Mouse (Mus musculus) kidney, postnatal 14 days (tissue): ENCODE data around the gene Arl3.
"Not testable (repeated sequence)": the region's sequence is repeated elsewhere in the genome, so short reads cannot be mapped to it uniquely, and the experiment has no call there.

Experiments
- DNase-seq: peaks from one replicate; pipeline ENCODE4 v3.0.0; 2022; ENCODE audit warnings: mixed read lengths

Gene Arl3

DNA sequence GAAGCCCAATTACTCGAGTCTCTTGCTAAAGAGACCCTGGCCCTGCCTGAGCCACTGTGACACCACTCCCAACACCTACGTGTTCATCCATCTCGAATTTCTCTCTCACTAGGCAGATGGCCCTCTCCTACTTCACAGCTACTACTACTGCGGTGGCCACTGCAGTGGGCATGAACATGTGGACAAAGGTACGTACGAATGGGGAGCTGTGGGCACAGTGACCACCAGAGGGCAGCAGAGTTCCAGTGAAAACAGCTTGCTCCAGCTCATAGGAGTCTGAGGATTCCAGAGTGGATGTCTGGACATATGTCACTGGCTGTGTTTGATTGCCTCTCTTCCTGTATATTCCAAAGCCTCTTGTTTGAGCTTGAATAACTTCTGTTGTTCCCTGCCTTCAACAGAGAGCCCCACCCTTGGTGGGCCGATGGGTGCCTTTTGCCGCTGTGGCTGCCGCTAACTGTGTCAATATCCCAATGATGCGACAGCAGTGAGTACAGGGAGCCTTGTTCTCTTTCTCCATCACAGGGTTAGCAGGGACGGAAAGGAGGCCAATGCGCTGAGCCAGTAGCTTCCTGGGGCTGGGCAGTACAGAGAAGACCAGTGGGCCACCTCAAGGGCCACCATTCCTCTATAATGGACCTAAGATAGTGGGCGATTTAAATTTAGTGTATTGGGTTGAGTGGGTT lies 15.0 kb upstream of the Arl3 start:
- DNase-seq, result peak; percentile 89

DNA sequence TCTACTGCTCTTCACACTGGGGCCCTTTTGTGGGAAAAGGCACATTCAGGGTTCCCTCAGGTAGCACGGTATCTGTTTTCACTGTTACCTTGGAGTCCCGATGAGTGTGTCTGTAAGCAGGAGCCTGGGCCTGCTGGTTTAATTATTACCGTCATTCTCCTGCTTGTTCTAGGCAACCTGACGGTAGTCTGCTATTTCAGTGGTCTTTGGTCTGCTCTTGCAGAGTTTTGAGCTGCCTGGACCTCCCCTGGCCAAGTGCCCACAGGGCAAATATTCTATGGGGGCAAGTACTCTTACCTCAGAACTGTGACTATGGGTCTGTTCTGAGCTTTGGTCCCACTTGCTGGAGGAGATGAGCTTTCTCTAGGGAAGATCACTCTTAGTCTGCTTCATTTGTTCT lies 2.2 kb upstream of the Arl3 start:
- DNase-seq, result peak; percentile 88

DNA sequence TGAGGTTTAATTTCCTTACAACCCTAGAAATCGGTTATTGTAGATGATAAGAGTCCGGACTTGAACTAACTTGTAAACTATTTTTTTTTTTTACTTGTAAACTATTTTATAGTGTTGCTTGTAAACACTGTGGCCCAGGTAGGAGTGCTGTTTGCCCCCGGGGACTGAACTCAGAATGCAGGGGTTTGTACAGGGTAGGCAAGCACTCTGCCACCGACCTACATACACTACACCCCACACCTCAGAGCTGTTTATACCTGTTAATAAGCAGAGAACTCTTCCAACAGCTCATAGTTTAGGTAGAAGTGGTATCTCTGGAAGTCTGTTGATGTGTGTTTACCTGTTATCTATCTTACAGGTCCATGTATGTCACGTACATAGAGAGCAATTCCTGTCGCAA lies 992 bp upstream of the Arl3 start:
- DNase-seq, result no peak

DNA sequence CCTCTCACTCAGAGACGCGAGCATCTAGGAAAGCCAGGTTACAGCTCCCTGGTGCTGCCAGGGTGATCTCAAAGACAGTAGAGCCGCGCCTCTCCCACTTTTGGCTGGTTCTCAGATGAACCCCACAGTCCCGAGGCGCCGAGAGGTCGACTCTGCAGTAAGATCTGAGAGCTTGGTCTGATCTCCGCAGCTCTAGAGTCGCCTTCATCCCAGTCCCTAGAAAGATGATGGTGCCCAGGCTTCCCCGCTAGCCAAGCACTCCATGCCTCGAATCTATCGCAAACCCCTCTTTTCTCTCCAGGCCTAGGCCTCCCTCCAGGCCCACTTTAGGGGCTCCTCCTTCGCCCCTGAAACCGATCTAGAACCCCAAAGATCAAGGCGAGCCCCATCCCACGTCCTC lies 450 bp downstream of the Arl3 start:
- no peak for DNase-seq

DNA sequence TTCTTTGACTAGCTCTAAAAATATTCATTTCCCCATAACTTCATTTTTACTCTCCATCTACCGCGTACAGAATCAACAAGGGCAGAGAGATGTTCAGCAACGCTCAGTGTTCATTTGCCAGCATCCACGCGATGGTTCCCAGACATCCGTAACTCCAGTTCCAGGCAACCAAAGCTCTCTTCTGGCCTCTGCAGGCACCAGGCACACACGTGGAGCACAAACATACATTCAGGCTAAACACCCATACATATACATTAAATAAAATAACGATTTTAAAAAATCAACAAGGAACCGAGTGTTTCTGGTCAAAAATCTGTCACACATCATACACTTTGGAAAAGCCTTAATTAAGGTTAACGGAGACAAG lies 1.1 kb downstream of the Arl3 start:
- no peak for DNase-seq

DNA sequence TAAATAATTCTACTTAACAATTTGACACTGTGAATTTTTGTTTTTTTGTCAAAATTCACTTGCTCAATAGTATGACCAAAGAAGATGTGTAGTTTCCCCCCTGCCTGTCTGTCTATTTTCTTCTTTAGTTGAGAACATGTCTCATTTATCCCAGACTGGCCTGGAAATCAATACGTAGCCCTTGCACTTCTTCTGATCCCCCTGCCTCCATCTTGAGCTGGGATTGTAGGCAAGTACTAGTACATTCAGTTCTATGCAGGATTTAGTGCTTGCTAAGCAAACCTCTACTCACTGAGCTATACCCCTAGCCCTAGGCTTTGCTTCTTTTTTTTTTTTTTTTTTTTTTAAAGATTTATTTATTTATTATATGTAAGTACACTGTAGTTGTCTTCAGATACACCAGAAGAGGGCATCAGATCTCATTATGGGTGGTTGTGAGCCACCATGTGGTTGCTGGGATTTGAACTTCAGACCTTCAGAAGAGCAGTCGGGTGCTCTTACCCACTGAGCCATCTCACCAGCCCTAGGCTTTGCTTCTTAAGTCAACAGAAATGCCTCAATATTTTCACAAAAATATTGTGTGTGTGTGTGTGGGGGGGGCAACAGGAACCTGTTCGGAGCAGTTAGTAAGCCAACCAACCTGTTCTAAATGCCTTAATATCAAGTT lies 1.7 kb downstream of the Arl3 start:
- DNase-seq, result not testable (repeated sequence)

DNA sequence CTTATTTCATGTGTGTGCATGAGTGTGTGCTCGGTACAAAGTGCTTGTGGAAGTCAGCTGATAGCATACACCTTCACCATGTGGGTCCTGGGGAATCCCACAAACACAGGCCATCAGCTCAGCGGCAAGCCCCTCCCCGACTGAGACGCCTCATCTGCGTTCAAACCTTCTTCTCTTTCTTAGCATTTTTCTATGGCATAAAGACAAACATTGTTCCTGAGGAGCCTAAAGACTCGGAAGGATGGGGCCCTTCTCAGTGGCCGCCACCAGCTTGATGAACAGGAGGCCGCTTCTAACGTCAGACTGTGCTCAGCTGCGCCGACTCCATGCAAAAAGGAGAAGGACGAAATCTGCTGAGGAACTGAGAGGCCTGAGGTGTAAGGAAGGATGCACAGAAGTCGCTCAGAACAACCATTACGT lies 8.9 kb downstream of the Arl3 start:
- no peak for DNase-seq

DNA sequence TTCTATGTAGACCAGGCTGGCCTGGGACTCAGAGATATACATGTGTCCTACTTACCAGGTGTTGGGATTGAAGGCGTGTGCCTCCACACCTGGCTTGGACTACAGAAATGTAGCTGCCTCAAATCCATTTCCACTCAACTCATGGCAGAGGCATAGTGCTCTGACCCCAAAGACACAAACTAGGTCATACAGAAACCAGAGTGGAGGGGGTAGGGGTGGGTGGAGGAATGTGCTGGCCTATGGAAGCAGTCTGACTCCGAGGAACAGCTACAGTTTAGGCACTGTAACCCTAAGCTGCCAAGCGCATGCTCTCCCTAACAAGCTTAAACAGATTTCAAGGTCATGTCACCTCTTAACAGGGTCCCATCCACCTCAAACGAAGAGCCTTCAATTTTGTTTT lies 9.4 kb downstream of the Arl3 start:
- no peak for DNase-seq

DNA sequence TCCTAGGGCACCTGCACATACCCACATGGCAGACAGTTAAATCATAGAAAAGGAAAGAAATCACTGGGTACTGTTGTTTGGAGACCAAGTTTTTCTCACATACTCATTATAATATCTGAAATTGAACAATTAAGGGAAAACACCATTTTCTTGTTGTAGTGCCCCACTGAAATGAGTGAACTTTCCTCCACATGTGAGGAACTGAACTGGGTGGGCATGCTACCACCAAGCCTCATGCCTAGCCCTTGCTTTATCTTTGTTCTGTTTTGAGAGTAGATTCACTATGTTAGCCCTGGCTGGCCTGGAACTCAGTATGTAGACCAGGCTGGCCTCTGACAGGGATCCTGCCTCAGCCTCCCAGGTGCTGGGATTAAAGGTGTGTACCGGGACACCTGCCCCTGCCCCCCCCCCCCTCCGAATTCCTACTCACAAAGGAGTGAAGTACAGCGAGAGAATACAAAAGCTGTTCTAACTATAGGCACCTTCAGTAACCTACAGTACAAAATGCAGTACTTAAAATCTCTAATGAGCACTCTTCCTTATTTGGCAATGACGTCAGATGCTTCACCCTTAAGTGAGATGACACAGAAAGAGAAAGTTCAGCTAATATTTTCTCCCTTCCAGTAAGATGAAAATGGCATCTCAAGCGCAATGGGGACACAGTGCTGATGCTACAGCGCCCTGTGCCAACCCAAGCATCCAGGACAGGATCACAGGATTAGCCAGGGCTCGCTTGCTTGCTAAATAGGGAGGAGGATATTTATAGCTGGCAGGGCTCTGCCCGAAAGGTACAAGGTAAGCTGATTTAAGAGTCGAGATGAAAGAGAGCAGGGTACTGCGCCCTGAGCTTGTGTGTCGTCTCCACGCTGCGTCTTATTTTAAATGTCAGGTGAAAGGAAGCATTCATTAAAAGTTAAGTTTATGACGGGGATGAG lies 10.2 kb downstream of the Arl3 start:
- no peak for DNase-seq

DNA sequence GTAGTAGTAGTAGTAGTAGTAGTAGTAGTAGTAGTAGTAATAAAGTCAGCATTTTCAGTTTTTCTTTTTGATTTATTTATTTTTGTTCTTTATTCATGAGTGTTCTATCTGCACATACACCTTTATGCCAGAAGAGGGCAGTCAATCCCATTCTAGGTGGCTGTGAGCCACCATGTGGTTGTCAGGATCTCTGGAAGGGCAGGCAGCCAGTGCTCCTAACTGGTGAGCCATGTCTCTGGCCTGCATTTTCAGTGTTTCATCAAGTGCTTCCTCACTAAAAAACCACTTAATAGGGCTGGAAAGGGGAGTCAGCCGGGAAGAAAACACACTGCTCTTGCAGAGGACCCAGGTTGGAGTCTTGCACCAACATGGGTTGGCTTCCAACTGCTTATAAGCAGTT lies 10.9 kb downstream of the Arl3 start:
- DNase-seq, result peak; percentile 79

DNA sequence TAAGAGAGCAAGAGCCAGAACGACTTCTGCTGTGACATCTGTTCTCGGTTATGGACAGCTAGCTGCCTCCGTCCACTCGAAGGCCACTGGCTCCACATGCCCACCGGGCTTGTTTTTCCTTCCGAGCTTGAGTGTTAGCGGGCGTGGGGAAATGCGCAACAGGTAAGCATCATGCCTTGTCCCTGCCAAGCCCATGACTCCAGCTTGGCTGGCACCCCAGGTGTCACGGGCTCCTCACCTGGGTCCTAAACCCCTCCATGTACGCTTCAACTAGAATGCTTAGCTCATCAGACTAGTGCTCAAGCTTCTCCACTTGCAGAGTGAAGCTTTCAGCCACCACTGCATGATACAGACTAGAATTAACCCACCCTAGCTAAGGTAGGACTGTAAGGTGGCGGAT lies 14.4 kb downstream of the Arl3 start:
- DNase-seq, result peak; percentile 40

DNA sequence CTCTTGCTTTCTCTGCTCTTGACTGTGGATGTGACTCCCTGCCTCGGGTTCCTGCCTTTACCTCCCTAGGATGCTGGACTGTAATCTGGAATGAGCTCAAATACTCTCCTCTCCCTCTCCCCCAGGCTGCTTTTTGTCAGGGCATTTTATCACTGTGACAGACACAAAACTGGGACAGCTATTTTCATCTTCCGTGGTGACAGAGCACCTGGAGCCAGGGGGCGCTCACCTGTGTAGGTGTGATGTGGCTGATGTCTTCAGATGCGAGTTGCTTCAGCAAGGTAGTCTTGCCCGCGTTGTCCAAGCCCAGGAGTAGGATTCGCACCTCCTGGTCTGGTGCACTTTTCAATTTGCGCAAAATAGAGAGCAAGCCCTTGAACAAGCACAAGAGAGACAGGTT lies 15.0 kb downstream of the Arl3 start:
- no peak for DNase-seq

DNA sequence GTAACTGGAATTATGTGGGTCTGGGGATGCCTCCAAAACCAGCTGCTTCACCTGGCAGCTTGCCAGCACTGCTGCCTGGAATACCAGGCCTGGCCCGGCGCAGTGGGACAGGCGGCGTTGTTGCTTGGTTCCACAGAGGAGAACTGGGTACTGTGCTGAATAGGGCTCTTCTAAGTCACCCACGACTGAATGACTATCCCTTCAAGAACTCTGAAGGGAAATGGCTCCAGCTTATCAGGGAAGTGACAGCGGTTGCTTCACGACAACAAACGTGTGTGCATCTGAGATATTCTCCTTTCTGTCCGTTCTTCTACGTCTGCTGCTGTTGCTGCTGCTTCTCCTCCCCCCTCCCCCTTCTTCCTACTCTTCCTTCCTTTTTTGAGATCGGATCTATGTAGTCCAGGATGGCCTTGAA lies 19.4 kb downstream of the Arl3 start:
- peak; percentile 38 for DNase-seq

DNA sequence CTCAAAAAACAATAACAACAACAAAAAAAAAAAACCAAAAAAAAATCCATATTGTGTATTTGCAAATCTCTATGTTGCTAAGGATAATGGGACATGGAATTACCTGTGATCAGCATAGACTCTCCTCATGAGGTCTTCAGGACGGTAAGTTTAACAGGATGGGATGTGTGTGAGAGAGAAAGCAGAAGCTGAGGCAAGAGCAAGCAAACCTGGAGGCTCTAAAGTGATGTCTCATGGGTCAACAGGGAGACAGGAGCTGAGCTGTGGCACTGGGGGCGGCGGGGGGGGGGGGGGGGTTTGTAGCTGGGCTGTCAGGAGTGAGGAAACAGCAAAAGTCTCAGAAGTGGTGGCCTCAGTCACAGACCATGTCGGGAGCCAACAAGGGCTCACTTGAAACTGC lies 20.5 kb downstream of the Arl3 start:
- DNase-seq, result no peak

DNA sequence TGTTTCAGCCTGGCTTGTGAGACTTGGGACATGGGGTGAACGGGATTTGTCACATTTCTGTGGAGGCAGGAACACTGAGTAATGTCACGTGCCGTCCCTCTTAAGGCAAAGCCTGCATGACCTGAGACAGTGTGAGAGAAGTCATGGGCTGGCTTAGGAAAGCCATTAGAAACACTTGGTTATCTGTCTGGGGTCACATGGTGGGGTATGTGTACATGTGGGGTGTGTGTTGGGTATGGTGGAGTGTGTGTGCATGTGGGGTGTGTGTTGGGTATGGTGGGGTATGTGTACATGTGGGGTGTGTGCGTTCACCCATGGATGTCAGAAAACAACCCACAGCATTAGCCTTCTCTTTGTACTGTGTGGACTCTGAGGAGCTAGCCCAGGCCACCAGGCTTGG lies 22.6 kb downstream of the Arl3 start:
- no peak for DNase-seq

DNA sequence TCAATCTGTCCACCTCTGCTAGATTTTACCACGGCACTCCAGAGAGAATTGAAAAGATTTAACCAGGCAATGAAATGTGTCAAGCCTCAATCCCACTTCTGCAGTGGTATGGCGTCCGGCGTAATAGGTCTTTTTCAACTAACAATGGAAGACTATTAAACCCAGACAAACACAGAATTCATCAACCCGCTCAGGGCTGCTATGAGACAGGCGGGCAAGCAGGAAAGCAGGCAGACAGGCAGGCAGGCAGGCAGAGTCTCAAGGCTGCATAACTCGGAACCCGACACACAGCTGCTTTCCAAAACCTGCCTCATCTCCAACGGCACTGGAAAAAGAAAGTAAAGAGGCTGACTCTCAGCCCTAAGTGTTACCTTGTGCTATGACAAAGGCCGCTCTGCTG lies 24.9 kb downstream of the Arl3 start:
- no peak for DNase-seq

DNA sequence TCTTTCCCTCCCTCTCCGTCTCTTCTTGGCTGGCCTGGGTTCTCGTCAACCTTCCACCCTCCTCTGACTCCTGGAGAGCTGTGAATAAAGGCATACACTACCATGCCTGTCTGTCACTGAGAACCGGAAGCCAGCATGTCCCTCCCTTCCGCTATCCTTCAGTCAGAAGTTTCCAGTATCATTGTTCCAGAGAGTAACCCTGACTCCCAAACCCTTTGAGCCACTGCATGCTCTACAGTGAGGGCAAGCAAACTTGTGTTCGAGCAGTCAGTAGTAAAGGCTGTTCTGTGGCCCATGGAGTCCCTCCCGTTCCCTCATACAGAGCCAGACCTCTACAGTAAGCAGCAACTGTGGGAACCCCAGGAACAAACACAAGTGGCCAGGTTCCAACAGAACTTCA lies 25.4 kb downstream of the Arl3 start:
- no peak for DNase-seq

DNA sequence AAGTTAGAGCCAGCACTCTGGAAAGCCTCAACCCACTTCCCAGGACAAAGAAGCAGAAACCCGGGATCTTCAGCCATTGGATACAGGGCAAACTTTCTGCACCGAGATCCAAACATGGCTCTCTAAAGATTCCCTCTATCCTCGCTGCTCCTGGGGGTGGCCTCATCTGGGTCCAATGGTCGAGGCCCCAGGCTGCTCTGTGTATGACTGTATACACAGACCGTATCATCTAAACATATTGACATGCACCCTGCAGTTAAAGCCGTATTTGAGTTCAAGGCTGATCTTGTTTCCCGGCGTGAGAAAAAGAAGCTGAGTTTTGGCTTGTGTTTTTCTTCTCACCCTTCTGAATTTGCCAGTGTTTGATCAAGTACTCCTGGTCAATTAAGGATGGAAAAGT lies 30.2 kb downstream of the Arl3 start:
- no peak for DNase-seq

DNA sequence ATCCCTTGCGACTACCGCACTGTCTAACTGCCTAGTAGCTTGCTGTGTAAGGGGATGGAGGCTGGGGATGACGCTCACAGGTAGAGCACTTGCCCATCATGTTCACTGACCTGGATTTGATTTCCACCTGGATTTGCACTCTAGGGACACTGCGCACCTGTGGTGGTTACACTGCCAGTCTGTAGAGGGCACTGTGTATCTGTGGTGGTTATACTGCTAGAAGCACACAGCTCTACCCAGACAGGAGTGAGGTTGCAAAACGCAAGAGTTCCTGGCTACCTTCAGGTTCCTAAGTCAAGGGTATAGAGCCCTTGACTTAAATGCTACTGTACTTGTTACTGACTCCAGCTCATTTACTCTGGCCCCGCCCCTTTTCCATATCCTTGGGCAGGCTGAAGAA lies 34.8 kb downstream of the Arl3 start:
- no peak for DNase-seq

DNA sequence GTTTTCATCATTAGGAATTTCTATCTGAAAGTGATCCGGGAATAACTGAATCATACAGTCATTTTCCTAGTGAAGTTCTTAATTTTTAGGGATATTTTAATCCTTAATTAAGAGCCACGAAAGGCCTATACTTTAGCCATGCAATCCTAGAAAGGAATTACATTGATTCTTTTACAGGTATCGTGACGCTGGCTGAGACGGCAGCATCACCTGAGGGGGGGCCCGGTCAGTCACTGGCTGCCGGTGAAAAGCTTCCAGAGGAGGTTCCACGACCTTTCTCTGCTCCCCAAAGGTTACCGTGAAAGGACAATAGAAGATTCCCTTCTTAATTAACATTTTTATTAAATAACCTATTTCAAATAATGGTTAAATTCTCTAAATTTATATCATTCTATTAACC lies 35.6 kb downstream of the Arl3 start:
- DNase-seq, result no peak

DNA sequence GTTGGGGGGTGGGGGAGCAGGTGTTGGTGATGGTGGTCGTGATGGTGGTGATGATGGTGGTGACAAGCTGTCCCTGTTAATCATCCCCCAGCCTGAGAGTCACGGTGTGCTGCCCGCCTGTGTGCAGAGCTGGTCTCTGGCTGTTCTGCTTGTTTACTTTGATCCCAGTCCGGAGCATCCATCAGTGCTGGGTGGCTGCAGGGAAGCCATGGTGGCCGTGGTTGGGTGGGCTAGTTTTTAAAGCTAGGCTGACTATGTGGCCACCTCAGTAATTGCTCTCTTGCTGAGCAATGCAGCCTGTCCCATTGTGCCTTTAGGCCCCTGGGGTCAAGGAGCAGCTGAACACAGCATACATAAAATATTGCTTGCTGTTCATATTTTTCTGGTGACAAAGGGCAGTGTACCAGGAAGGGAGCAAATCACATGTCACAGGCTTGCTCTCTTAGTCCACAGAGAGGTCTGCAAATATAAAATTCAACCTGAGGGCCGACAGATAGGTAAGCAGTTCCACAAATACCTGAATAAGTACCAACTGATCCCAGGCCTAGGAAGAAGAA lies 38.4 kb downstream of the Arl3 start:
- DNase-seq, result no peak

DNA sequence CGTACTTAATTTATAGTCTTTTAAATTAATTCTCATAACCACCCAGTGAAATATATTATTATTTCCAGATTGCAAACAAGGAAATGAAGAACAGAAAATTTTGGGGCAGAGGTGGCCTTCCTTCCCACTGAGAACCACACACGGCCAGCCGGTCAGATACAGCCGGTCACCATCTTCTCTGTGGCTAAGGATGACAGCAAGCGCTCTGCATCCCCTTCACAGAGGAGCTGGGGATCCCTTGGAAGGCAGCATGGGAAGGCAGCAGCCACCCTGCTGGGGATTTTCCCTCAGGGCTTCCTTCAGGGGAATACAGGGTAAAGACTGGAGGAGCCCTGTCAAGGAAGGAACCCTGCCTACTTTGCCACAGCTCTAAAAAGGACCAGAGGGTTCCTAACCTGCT lies 39.5 kb downstream of the Arl3 start:
- no peak for DNase-seq

DNA sequence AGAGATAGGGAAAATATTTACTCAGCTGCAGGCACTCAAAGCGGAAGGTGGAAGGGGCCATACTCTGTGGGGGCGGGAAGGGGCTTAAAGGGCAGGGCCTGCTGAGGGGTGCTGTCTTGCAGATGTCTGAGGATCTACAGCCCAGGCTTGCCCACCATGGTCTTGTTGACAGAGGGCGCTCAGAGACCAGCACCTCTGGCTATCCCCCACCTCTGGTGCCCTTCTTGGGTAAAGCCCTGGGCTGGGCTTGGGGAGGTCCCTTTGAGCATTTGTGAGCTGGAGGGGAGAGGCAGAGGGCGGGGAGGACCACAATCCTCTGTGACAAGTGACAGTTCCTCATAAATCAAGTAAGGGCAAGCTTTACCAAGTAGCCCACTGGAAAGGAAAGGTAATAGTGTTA lies 39.9 kb downstream of the Arl3 start:
- no peak for DNase-seq
